14 mouse cellular contexts compared by ENCODE assay signal in genomic region chr1:30789001-30789400, GRCm38 (mm10).
"Had no signal": no experiment of that assay in that cellular context is flagged by ENCODE, and none has a peak within 500 bp of the region (broad histone marks: within the 10 kb centered on the region; RNA-seq: fewer than 3 reads in every experiment).

No protein-coding gene starts in this region.

- DNase-seq: kidney, postnatal 36 days; layer of hippocampus, adult 9-11 months; layer of hippocampus, postnatal 36 days; lung, adult 18-20 months; right cerebral cortex, adult 18-20 months; right cerebral cortex, postnatal 25 days; thymus, postnatal 4 days had no signal

- H3K4me3 ChIP-seq: limb, embryonic 12.5 days; midbrain, embryonic 12.5 days; myocyte; neural tube, embryonic 15.5 days had no signal

- H3K4me2 ChIP-seq: limb, embryonic 12.5 days; midbrain, embryonic 12.5 days; neural tube, embryonic 15.5 days had no signal

- H3K27ac ChIP-seq: kidney, postnatal 0 days; limb, embryonic 12.5 days; liver, embryonic 14.5 days; midbrain, embryonic 12.5 days; neural tube, embryonic 15.5 days; stomach, postnatal 0 days had no signal

- H3K9me3 ChIP-seq: limb, embryonic 12.5 days; neural tube, embryonic 15.5 days had no signal

- H3K4me1 ChIP-seq: limb, embryonic 12.5 days; midbrain, embryonic 12.5 days; neural tube, embryonic 15.5 days had no signal

- H3K36me3 ChIP-seq: limb, embryonic 12.5 days; midbrain, embryonic 12.5 days; neural tube, embryonic 15.5 days had no signal

- H3K9ac ChIP-seq: limb, embryonic 12.5 days; liver, embryonic 14.5 days; midbrain, embryonic 12.5 days; neural tube, embryonic 15.5 days had no signal

- H3K27me3 ChIP-seq: limb, embryonic 12.5 days; midbrain, embryonic 12.5 days; neural tube, embryonic 15.5 days had no signal
